ENCODE assay signal across 13 mouse cellular contexts in genomic region chr4:100780911-100781310, GRCm38 (mm10). TPM values are rescaled to one million over a fixed set of nuclear protein-coding genes. Genes with fewer than 3 reads are reported as not detected.
DNase-seq lines count a peak whose midpoint lies in the region; ATAC-seq and TF ChIP-seq lines count a peak whose summit lies in the region.
"Had no signal": no experiment of that assay in that cellular context is flagged by ENCODE, and none has a peak within 500 bp of the region (broad histone marks: within the 10 kb centered on the region; RNA-seq: fewer than 3 reads in every experiment).

No protein-coding gene starts in this region.

- DNase-seq in heart, adult 11 months, result peak; percentile 79
- no peak for DNase-seq in heart, postnatal 36 days
- DNase-seq in neural tube, embryonic 10.5 days (ENCODE audit: extremely low spot score, low spot score), result no peak
- DNase-seq in liver, postnatal 0 days, result no peak
- DNase-seq in retina, embryonic 14.5 days (ENCODE audit: low spot score), result no peak
- DNase-seq: adrenal gland, adult 2 months; B cell, adult 2 months; cerebellum, adult 9-10 months; lung, adult 2 months had no signal

- ATAC-seq in neural tube, embryonic 13.5 days (ENCODE audit: low read depth), result no peak
- ATAC-seq in hindbrain, embryonic 16.5 days, result no peak
- ATAC-seq in midbrain, embryonic 16.5 days, result no peak
- ATAC-seq in liver, postnatal 0 days, result no peak

- H3K36me3 ChIP-seq in neural tube, embryonic 13.5 days, result no peaks in the 10 kb centered on the region
- H3K36me3 ChIP-seq in hindbrain, embryonic 16.5 days (ENCODE audit: control insufficient read depth, insufficient read depth, low read length), result no peaks in the 10 kb centered on the region
- H3K36me3 ChIP-seq in midbrain, embryonic 16.5 days (ENCODE audit: control insufficient read depth, insufficient read depth, low read length), result no peaks in the 10 kb centered on the region
- no peaks in the 10 kb centered on the region for H3K36me3 ChIP-seq in liver, postnatal 0 days (replicated peaks; ENCODE audit: insufficient read depth, low read length)
- H3K36me3 ChIP-seq: heart, embryonic 15.5 days had no signal

- WGBS in neural tube, embryonic 13.5 days, result 42% methylated on average over 6 of the region's 6 CpGs
- WGBS in hindbrain, embryonic 16.5 days, result 31% methylated on average over 6 of the region's 6 CpGs
- WGBS in midbrain, embryonic 16.5 days, result 37% methylated on average over 6 of the region's 6 CpGs
- WGBS in liver, postnatal 0 days (ENCODE audit: insufficient replicate concordance), result 71% methylated on average over 6 of the region's 6 CpGs

- H3K4me1 ChIP-seq in neural tube, embryonic 13.5 days (replicated peaks), result peaks cover 57% of the 10 kb centered on the region
- peaks cover 25% of the 10 kb centered on the region for H3K4me1 ChIP-seq in hindbrain, embryonic 16.5 days (ENCODE audit: control insufficient read depth, insufficient read depth, low read depth, low read length)
- peaks cover 37% of the 10 kb centered on the region for H3K4me1 ChIP-seq in midbrain, embryonic 16.5 days (ENCODE audit: control insufficient read depth, insufficient read depth, low read length)
- H3K4me1 ChIP-seq in liver, postnatal 0 days (ENCODE audit: insufficient read depth), result peaks cover 7% of the 10 kb centered on the region; the same call in 1 of the 2 replicates

- no peaks in the 10 kb centered on the region for H3K9me3 ChIP-seq in neural tube, embryonic 13.5 days
- no peaks in the 10 kb centered on the region for H3K9me3 ChIP-seq in hindbrain, embryonic 16.5 days (ENCODE audit: control insufficient read depth, low read length)
- H3K9me3 ChIP-seq in midbrain, embryonic 16.5 days (replicated peaks; ENCODE audit: control insufficient read depth, low read length, poor library complexity, severe bottlenecking), result no peaks in the 10 kb centered on the region
- no peaks in the 10 kb centered on the region for H3K9me3 ChIP-seq in liver, postnatal 0 days (ENCODE audit: low read length)
- H3K9me3 ChIP-seq: heart, embryonic 15.5 days had no signal

- intact Hi-C loops in heart, postnatal 36 days (cut with DNase I), result no loop called here

- no peak overlapping the region for H3K27ac ChIP-seq in neural tube, embryonic 13.5 days (replicated peaks)
- H3K27ac ChIP-seq in hindbrain, embryonic 16.5 days (ENCODE audit: low read depth, low read length), result no peak overlapping the region; the same call in 1 of the 2 replicates
- no peak overlapping the region for H3K27ac ChIP-seq in midbrain, embryonic 16.5 days (ENCODE audit: low read length)
- H3K27ac ChIP-seq in liver, postnatal 0 days (ENCODE audit: low read depth), result no peak overlapping the region
- H3K27ac ChIP-seq: heart, embryonic 15.5 days had no signal

- TF ChIP-seq CTCF in liver, postnatal 0 days (IDR thresholded peaks at IDR 0.05; ENCODE audit: low read depth), result no peak

- no peak overlapping the region for H3K9ac ChIP-seq in neural tube, embryonic 13.5 days
- H3K9ac ChIP-seq in hindbrain, embryonic 16.5 days (ENCODE audit: low read depth, low read length), result no peak overlapping the region
- H3K9ac ChIP-seq in midbrain, embryonic 16.5 days (ENCODE audit: low read depth, low read length), result peak overlapping the region; percentile 56; the same call in 1 of the 2 replicates
- H3K9ac ChIP-seq in liver, postnatal 0 days (replicated peaks), result no peak overlapping the region
- H3K9ac ChIP-seq: heart, embryonic 15.5 days had no signal

- no peaks in the 10 kb centered on the region for H3K27me3 ChIP-seq in neural tube, embryonic 13.5 days
- H3K27me3 ChIP-seq in hindbrain, embryonic 16.5 days (replicated peaks; ENCODE audit: control insufficient read depth, insufficient read depth, low read length), result no peaks in the 10 kb centered on the region
- H3K27me3 ChIP-seq in midbrain, embryonic 16.5 days (ENCODE audit: control insufficient read depth, insufficient read depth, low read depth, low read length), result no peaks in the 10 kb centered on the region
- H3K27me3 ChIP-seq in liver, postnatal 0 days (ENCODE audit: insufficient read depth, low read length), result peaks cover 37% of the 10 kb centered on the region
- H3K27me3 ChIP-seq: heart, embryonic 15.5 days had no signal

- H3K4me2 ChIP-seq in neural tube, embryonic 13.5 days, result peak overlapping the region; percentile 86
- peak overlapping the region; percentile 25 for H3K4me2 ChIP-seq in hindbrain, embryonic 16.5 days (ENCODE audit: low read length)
- H3K4me2 ChIP-seq in midbrain, embryonic 16.5 days (ENCODE audit: low read length), result peak overlapping the region; percentile 81
- H3K4me2 ChIP-seq in liver, postnatal 0 days (ENCODE audit: low read depth, low read length), result no peak overlapping the region
- H3K4me2 ChIP-seq: heart, embryonic 15.5 days had no signal

- H3K4me3 ChIP-seq in neural tube, embryonic 13.5 days, result no peak overlapping the region
- H3K4me3 ChIP-seq in hindbrain, embryonic 16.5 days (ENCODE audit: low read length), result no peak overlapping the region
- peak overlapping the region; percentile 89; the same call in 1 of the 2 replicates for H3K4me3 ChIP-seq in midbrain, embryonic 16.5 days (ENCODE audit: low read depth, low read length)
- H3K4me3 ChIP-seq in liver, postnatal 0 days (ENCODE audit: low read depth, low read length), result no peak overlapping the region
- H3K4me3 ChIP-seq: heart, embryonic 15.5 days had no signal

- TF ChIP-seq EP300 in liver, postnatal 0 days (IDR thresholded peaks at IDR 0.05; ENCODE audit: low read depth), result no peak

RNA-seq across cellular contexts. Expression of gene Cachd1, which starts 4.4 kb away (rescaled TPM):
- 1 to 10 TPM; 3.5 to 4.8 TPM for total RNA-seq in heart, postnatal 36 days (2021)
- 16.6 and 16.9 TPM in 2 replicates for polyA plus RNA-seq in neural tube, embryonic 13.5 days (2015; fragmentation: Nextera tagmentation; extraction: Ambion mirVana)
- 10.6 and 17.4 TPM in 2 replicates for polyA plus RNA-seq in hindbrain, embryonic 16.5 days (2015; fragmentation: Nextera tagmentation; extraction: Ambion mirVana)
- polyA plus RNA-seq in midbrain, embryonic 16.5 days (2015; fragmentation: Nextera tagmentation; extraction: Ambion mirVana), result 30.8 and 31.1 TPM in 2 replicates
- 4.0 and 4.2 TPM in 2 replicates for polyA plus RNA-seq in liver, postnatal 0 days (2015; fragmentation: Nextera tagmentation; extraction: Ambion mirVana)
